Mouse (Mus musculus) spleen, postnatal 10 days (tissue): ENCODE data around the gene Ufc1.

ENCODE experiments used
- DNase-seq, 2 experiments: peaks; one replicate each; pipeline ENCODE4 v3.0.0; 2021 to 2022; ENCODE audit warnings: low spot score in 2 of 2

The Ufc1 gene

DNA sequence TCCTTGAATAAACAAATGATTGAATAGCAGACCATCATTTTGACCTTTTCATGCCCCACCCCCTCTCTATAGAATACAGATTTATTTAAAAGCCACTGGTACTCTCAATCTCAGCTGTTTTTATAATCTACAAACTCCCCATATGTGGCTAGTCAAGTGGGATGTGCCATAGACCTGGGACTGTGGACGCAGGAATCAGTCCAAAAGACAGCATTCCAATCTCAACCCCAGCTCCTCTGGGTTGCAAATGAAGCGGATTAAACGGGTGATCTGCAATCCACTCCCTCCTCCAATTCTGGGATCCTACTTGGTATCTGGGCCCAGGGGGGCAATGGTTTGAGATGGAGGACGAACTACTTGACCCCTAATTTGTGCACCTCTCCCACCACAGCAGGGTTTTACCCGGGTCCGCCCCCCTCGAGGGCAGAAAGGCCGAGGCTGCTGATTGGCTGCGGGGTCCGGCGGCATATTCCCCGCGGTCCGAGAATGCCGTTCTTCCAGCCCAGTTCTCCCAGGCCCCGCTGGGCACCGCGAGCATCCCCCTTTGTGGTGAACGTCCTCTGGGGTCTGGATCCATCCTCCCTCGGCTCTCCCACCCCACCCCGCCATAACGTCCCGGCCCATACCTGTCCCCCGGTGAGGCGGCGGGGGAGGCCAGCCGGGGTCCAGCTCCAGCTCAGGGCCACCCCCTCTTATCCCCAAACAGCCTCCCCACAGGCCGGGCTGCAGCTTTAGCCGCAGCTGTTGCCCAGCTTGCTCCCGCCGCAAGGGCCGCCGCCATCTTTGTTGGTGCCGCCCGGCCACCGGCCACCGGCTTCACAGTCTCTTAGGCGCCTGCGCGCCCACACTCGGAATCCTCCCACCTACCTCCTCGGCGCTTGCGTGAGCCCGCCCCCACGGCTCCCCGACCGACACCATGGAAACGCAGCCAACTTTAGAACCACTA, 7.4 kb downstream of the Ufc1 start, which contains the start of gene Usp21:
Gene Usp21 (minus strand): TSS at position 856 of the 946 bp plus-strand sequence.
- DNase-seq, result peak; percentile 88 to 96

DNA sequence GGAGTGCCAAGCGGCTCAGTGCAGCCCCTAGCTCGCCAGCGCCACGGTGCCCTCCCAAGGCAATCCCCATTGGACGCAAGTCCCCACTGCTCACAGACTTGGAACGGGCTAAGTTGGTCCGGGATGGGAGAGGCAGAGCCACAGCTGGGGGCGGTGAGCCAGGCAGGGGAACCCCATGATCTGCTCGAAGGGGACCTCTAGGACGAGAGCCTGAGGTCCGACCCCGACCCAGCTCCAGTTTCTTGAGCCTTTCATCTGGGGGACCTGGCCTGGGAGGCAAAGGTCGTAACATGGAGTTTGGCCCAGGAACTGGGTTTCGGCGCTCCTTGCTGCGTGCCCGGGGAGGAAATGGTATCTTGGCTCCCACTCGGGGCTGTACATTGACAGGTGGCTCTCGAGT, 8.3 kb downstream of the Ufc1 start:
- DNase-seq, result no peak

DNA sequence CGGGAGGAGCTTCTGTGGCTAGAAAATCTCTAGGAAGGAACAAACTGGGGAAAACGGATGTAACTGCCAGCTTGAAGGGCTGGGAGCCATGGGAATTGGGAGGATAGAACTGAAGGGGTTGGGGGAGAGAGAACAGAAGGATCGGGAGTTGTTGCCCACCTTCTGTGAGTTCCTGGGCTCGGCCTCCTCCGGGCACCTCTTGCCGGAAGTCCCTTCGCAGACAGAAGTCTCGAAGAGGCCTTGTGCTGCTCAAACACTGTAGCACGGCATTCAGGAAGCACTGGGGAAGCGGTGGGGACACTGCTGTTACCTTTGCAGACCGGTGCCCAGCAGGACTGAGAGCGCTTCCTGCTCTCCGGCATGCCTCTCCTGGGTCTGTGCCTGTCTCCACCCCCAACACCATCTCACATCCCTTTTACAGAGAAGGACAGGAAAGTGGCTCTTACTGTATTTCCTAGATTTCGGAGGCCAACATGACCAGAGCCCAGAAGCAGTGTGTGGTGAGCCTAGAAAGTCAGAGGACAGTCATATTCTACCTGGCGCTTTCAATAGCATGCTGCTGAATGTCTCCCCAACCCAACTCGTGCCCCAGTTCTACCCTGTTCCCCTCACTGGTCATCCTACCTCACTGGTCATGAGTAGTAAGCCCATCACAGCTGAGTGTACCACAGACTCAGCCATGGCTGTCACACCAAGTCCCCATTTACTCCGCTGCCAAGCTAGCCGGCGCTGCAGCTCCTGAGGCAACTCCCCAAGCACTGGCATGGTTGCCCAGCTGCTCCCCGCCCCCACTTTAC, 9.5 kb downstream of the Ufc1 start:
- no peak for DNase-seq

GRCm38 (mm10) chr1:171284491-171284890, 10.3 kb downstream of the Ufc1 start:
- no peak for DNase-seq

- no peak for DNase-seq
Measured at GRCm38 (mm10) chr1:171283188-171284160, 11.3 kb downstream of the Ufc1 start.

- peak in 1 of 2 experiments; percentile 27 for DNase-seq
Measured at GRCm38 (mm10) chr1:171282086-171282805, 12.6 kb downstream of the Ufc1 start.

DNA sequence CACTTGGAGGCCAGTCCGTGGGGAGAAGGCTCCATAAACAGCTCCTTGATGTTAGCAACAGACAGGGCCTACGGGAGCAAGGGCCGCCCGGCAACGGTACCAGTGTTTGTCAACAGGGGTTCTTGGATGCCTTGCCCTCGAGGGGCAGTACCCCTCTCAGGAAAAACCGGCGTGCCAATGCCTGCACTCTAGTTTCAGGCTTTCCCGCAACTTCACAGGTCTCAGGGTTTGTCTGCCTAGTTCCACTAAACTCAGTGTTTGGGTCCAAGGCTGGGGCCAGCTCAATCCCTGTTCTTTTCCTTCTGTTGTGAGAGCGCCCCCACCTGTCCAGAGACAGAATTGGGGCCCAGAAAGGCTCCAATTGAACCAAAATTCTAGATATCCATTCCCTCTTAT, 13.3 kb downstream of the Ufc1 start:
- DNase-seq, result peak; percentile 92 to 93

DNA sequence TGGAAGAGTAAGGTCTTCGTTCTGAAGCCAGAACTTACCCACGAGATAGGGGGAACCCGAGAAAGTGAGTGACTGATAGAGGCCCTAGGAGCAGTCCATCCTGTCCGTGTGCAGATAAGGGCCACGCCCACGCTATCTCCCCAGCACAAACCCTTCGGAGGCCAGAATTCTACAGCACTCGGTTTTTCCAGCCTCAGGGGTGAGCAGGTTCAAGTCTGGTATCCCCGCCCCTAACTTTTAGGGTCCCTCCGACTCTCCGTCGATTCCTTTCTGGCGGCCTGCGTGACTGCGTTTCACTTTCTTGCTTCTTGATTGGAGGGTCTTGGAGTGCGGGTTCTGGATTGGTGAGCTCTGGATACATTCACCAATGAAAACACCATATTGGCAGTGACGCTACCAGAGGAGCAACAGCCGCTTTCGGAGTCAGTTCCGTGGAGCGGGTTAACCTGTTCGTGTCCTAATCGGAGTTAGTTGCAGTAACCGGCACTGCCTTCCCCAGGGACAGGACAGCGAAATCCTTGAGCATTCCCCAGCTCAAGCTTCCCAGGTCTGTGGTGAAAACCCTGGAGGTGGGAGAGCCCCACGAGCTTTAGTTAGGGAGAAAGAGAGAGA, 13.8 kb downstream of the Ufc1 start, which contains the start of gene Ppox:
Gene Ppox (minus strand): TSS at position 271 of the 612 bp plus-strand sequence.
- DNase-seq, result peak; percentile 84 to 93

GRCm38 (mm10) chr1:171280250-171280915, 14.4 kb downstream of the Ufc1 start:
- peak in 1 of 2 experiments; percentile 50 for DNase-seq

DNA sequence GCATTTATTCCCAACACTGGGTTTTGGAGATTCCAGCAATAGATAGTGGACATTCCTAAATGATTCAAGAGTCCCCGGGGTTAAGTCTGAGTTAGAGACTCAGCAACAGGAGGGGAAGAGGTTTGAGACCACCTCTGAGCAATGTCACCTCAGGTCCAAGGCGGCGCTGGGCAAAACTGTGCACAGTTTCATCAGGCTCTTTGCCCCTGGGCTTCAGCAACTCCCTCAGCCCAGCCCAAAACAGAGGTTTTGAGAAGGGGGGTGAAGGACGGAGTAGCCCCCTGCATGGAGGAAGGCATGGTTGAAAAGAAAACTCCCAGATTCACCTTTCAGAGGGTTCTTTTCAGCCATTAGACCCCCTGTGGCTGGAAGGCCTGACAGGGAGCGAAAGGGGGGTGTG, 15.1 kb downstream of the Ufc1 start:
- peak in 1 of 2 experiments; percentile 38 for DNase-seq

- no peak for DNase-seq
Measured at GRCm38 (mm10) chr1:171279012-171279705, 15.7 kb downstream of the Ufc1 start.

DNA sequence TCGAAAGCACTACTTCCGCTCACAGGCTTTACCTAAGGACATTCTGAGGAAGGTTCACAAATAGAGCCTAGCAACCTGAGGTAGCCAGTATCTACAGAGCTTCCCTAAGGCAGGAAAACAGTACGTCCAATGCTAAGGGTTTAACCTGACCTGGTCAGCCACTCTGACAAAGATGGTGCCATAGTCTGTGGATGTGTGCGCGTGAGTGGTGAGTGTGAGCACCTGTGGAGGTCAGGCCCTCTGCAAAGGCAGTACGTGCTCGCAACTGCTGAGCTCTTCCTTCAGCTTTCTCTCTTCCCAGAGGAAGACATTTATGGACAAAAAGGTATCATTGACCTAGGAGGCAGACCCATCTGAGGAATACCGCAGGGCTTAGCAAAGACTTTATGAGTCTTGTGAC, 16.4 kb downstream of the Ufc1 start:
- DNase-seq, result no peak

GRCm38 (mm10) chr1:171277736-171278135, 17.1 kb downstream of the Ufc1 start:
- no peak for DNase-seq

DNA sequence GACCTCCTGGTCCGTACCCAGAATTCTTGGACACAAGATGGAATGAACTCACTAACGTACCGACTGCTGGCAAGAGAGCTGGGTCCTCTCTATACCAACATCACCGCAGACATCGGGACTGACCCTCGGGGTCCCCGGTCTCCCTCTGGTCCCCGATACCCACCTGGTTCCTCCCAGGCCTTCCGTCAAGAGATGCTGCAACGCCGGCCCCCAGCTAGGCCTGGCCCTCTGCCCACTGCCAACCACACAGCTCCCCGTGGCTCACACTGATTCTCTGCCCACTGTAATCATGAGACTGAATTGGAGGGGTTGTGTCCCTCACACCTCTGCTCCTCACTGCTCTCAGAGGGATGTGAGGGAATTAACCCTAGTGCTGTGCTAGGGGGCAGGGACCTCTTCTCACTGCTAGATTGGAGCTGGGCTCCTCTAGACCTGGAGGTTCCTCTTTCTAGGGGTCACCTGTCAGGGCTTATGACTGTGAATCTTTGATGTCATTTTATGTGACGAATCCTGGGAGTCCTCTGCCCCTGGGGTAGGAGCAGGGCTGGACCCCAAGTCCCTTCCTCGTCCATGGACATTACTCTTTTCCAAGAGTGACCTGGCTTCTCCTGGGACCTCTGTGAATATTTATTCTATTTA, 18.6 kb downstream of the Ufc1 start:
- no peak for DNase-seq

GRCm38 (mm10) chr1:171275144-171275734, 19.6 kb downstream of the Ufc1 start:
- DNase-seq, result no peak

- no peak for DNase-seq
Measured at GRCm38 (mm10) chr1:171274171-171274570, 20.7 kb downstream of the Ufc1 start.

DNA sequence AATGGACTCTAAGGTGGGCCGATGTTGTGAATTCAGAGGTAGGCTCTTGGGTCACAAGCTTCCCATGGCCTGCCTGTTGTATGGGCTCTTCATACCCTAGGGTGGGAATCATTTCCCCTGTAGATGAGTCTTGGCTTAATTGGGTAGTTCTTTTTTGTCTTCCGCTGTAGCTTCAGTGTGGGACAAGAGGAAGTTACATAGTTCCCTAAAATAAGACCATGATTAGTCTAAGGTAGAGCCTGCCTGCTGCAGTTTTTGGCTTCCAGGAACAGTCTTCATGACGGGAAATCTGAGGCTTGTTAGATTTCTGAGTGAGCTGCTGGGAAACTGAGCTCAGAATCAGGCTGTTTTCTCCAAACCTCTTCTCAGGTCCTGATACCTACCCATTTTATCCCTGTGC, 22.7 kb downstream of the Ufc1 start:
- no peak for DNase-seq

DNA sequence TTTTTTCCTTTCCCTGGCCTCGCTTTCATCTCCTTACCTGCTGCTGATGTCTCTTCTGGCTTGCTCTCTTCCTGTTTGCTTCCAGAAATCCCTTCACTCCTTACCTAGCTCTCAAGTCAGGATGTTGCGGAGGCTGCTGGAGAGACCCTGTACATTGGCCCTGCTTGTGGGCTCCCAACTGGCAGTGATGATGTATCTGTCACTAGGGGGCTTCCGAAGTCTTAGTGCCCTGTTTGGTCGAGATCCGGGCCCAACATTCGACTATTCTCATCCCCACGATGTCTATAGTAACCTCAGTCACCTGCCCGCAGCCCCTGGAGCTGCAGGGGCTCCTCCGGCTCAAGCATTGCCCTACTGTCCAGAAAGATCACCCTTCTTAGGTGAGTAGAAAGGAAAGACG, 23.2 kb downstream of the Ufc1 start:
- DNase-seq, result no peak
